Mouse (Mus musculus) neural tube, embryonic 13.5 days (tissue): ENCODE results near the gene Prpf18. TPM values are rescaled to one million over a fixed set of nuclear protein-coding genes. Genes with fewer than 3 reads are reported as not detected.

Source experiments
- polyA plus RNA-seq: library from polyadenylated mRNA; unstranded; fragments of >200 nt; fragmentation: Nextera tagmentation; extraction: Ambion mirVana; gene quantifications from 2 replicates; pipeline ENCODE4 v1.2.1, GENCODE M21; 2015

Gene Prpf18
- polyA plus RNA-seq, 1 experiment from 2014 or later = 42.6 TPM

Other genes with a start within 250 kb of the Prpf18 start
- 6.2 and 7.1 TPM in 2 replicates for gene Bend7, start 65.7 kb upstream of the Prpf18 start, polyA plus RNA-seq
- 62.5 and 64.3 TPM in 2 replicates for gene Sephs1, start 229.5 kb upstream of the Prpf18 start, polyA plus RNA-seq